Mouse (Mus musculus): Measurements from ENCODE around the gene Cdc42.

- TF ChIP-seq CTCF (IDR thresholded peaks at IDR 0.05; ENCODE audit: control insufficient read depth, insufficient read depth, insufficient read length) (no peak), MYOG (IDR thresholded peaks at IDR 0.05; ENCODE audit: control insufficient read depth, extremely low read depth, insufficient read length) (no peak), MAX (IDR thresholded peaks at IDR 0.05) (no peak), MYOD1 (IDR thresholded peaks at IDR 0.05; ENCODE audit: control insufficient read depth, insufficient read length, low read depth) (no peak), FOSL1 (IDR thresholded peaks at IDR 0.05; ENCODE audit: insufficient read depth, low read length, poor library complexity, severe bottlenecking) (no peak)
Observed at GRCm38 (mm10) chr4:137286662-137286953, 70.9 kb downstream of the Cdc42 start.

Measured in C2C12 (cell line).